Comparison of ENCODE assay signal across 15 mouse cellular contexts in the genomic region with DNA sequence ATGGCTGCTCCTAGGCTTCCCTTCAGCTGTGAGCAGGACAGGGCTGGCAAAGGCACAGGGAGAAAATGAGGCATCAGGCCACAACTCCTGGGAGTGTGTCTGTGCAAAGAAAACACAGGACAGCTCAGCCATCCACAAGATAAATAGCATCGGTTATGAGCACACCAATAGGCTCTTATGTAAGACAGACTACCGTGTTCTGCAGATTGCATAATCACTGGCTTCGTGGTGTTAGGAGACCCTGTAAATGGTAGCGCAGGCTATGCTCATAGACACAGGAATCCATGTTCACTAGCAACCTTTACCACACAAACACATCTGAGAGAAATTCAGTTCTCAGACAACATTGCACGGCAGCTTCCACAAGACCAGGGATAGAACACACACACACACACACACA. TPM values are rescaled to one million over a fixed set of nuclear protein-coding genes. Genes with fewer than 3 reads are reported as not detected.
"Had no signal": no experiment of that assay in that cellular context is flagged by ENCODE, and none has a peak within 500 bp of the region (broad histone marks: within the 10 kb centered on the region; RNA-seq: fewer than 3 reads in every experiment).

No protein-coding gene starts in this region.

- H3K27ac ChIP-seq: limb, embryonic 12.5 days; liver, embryonic 13.5 days; lung, embryonic 15.5 days; macrophage; midbrain, embryonic 12.5 days; neural tube, embryonic 15.5 days had no signal

- H3K4me1 ChIP-seq: limb, embryonic 12.5 days; liver, embryonic 13.5 days; midbrain, embryonic 12.5 days; neural tube, embryonic 15.5 days had no signal

- H3K4me3 ChIP-seq: limb, embryonic 12.5 days; liver, embryonic 13.5 days; lung, embryonic 15.5 days; midbrain, embryonic 12.5 days; neural tube, embryonic 15.5 days had no signal

- DNase-seq: kidney, adult 18-20 months; kidney, postnatal 10 days; kidney, postnatal 4 days; liver; liver, embryonic 13.5 days; liver, postnatal 0 days; lung, postnatal 14 days; right cerebral cortex, postnatal 4 days; spleen, adult 18-20 months; thymus, postnatal 4 days had no signal

RNA-seq across cellular contexts. Expression of a gene that starts 56.3 kb away (rescaled TPM):
- polyA plus RNA-seq: macrophage had no signal
